Mouse (Mus musculus) ES-E14 (cell line): ENCODE results near the gene Map6. TPM values are rescaled to one million over a fixed set of nuclear protein-coding genes. Genes with fewer than 3 reads are reported as not detected.

Experiments
- DNase-seq: peaks from one replicate; pipeline ENCODE4 v3.0.0-alpha.2; 2013; ENCODE audit warnings: low read depth, low spot score
- H3K27ac ChIP-seq: 2 replicates; pipeline ENCODE4 v1.5.1; 2012; ENCODE audit warnings: low read depth, mild to moderate bottlenecking, low read length, moderate library complexity, mixed read lengths; ENCODE audit not compliant: poor library complexity, insufficient read depth, severe bottlenecking
- H3K36me3 ChIP-seq: 2 replicates; pipeline ENCODE4 v1.6.1; 2012; ENCODE audit warnings: mild to moderate bottlenecking, low read length, moderate library complexity, mixed read lengths; ENCODE audit not compliant: control insufficient read depth, poor library complexity, insufficient read depth, severe bottlenecking
- H3K4me1 ChIP-seq, 2 experiments: fragments of 150-350 bp in 1 of 2; sonication (generic) in 1 of 2; 2 replicates each; pipeline ENCODE4 v1.6.1; 2012; ENCODE audit warnings: low read length in 2 of 2, mild to moderate bottlenecking in 1 of 2, mixed read lengths in 1 of 2; ENCODE audit not compliant: control insufficient read depth in 2 of 2, insufficient read depth in 2 of 2, poor library complexity in 1 of 2
- H3K4me3 ChIP-seq, 2 experiments: fragments of 150-350 bp in 1 of 2; sonication (generic) in 1 of 2; 2 replicates each; pipeline ENCODE4 v1.5.1; 2012; ENCODE audit warnings: low read length in 2 of 2, low read depth in 1 of 2, mild to moderate bottlenecking in 1 of 2, mixed read lengths in 1 of 2; ENCODE audit not compliant: insufficient read depth in 1 of 2, poor library complexity in 1 of 2, severe bottlenecking in 1 of 2
- H3K9ac ChIP-seq: 2 replicates; pipeline ENCODE4 v1.6.1; 2012; ENCODE audit warnings: low read depth, mild to moderate bottlenecking, low read length, mixed read lengths; ENCODE audit not compliant: poor library complexity, insufficient read depth, severe bottlenecking
- H3K9me3 ChIP-seq: fragments of 150-350 bp; sonication (generic); 2 replicates; pipeline ENCODE4 v1.6.1; 2012; ENCODE audit warnings: low read depth, mild to moderate bottlenecking, low read length; ENCODE audit not compliant: control insufficient read depth, insufficient read depth
- CHD2 ChIP-seq: IDR thresholded peaks from 2 replicates; pipeline ENCODE4 v1.6.1; 2014; ENCODE audit warnings: mild to moderate bottlenecking, low read depth, low read length, inconsistent platforms
- HCFC1 ChIP-seq: IDR thresholded peaks from 2 replicates; pipeline ENCODE4 v1.6.1; 2012; ENCODE audit warnings: low read length, inconsistent platforms, borderline replicate concordance; ENCODE audit not compliant: insufficient read depth
- MAFK ChIP-seq: IDR thresholded peaks from 2 replicates; pipeline ENCODE4 v1.6.1; 2014; ENCODE audit warnings: mild to moderate bottlenecking, low read depth, low read length, inconsistent platforms; ENCODE audit not compliant: insufficient read depth
- ZC3H11A ChIP-seq: IDR thresholded peaks from 2 replicates; pipeline ENCODE4 v1.6.1; 2012; ENCODE audit warnings: low read depth, mild to moderate bottlenecking, inconsistent platforms, low read length, borderline replicate concordance
- ZNF384 ChIP-seq: IDR thresholded peaks from 2 replicates; pipeline ENCODE4 v1.6.1; 2012; ENCODE audit warnings: low read depth, low read length, inconsistent platforms
- in situ Hi-C, 2 experiments: fragments of 600-800 bp; cut with MboI; formaldehyde crosslinking; loops; one replicate each; pipeline ENCODE4 v1.15.1; 2025; ENCODE audit warnings: low sequenced_read_pairs in 2 of 2, inconsistent platforms in 1 of 2; ENCODE audit not compliant: unreplicated experiment in 2 of 2
- total RNA-seq: library from RNA; depleted of rRNA; stranded (reverse); fragments of 300-350 nt; gene quantifications from 2 replicates; pipeline ENCODE4 v1.2.3, GENCODE M21; 2012

Map6 gene
- total RNA-seq, 1 experiment = 13.5 TPM

GRCm38 (mm10) chr7:99290008-99290407 lies 22.8 kb downstream of the Map6 start:
- Histone ChIP-seq H3K4me3 (no peak overlapping the region), H3K4me1 (no peaks in the 10 kb centered on the region; a peak in 1 of 4 replicates), H3K36me3 (no peaks in the 10 kb centered on the region), H3K9me3 (no peaks in the 10 kb centered on the region), H3K27ac (no peak overlapping the region), H3K9ac (no peak overlapping the region)
- TF ChIP-seq MAFK = no peak
- TF ChIP-seq HCFC1 = no peak
- TF ChIP-seq ZNF384 = no peak
- TF ChIP-seq CHD2 = no peak
- TF ChIP-seq ZC3H11A = no peak
- in situ Hi-C loops = no loop called here
- no peak for DNase-seq

GRCm38 (mm10) chr7:99290925-99291324 lies 23.7 kb downstream of the Map6 start:
- in situ Hi-C loops = no loop called here
- Histone ChIP-seq H3K4me1 (no peaks in the 10 kb centered on the region; a peak in 1 of 4 replicates), H3K27ac (no peak overlapping the region), H3K36me3 (no peaks in the 10 kb centered on the region), H3K4me3 (no peak overlapping the region), H3K9me3 (no peaks in the 10 kb centered on the region), H3K9ac (no peak overlapping the region)
- TF ChIP-seq ZNF384 = no peak
- no peak for TF ChIP-seq MAFK
- TF ChIP-seq HCFC1 = no peak
- TF ChIP-seq CHD2 = no peak
- no peak for TF ChIP-seq ZC3H11A
- no peak for DNase-seq

GRCm38 (mm10) chr7:99294198-99294780 lies 27.0 kb downstream of the Map6 start:
- H3K4me3 ChIP-seq = no peak overlapping the region
- TF ChIP-seq MAFK (no peak), ZNF384 (no peak), CHD2 (no peak), HCFC1 (no peak), ZC3H11A (no peak)
- DNase-seq = peak; percentile 13
- H3K4me1 ChIP-seq = no peaks in the 10 kb centered on the region
- H3K27ac ChIP-seq = no peak overlapping the region
- H3K9me3 ChIP-seq = no peaks in the 10 kb centered on the region
- in situ Hi-C loops = no loop called here
- no peaks in the 10 kb centered on the region for H3K36me3 ChIP-seq
- no peak overlapping the region for H3K9ac ChIP-seq

GRCm38 (mm10) chr7:99295104-99295503 lies 27.9 kb downstream of the Map6 start:
- Histone ChIP-seq H3K27ac (no peak overlapping the region), H3K4me3 (no peak overlapping the region), H3K4me1 (no peaks in the 10 kb centered on the region), H3K9me3 (no peaks in the 10 kb centered on the region), H3K9ac (no peak overlapping the region), H3K36me3 (no peaks in the 10 kb centered on the region)
- TF ChIP-seq CHD2 (no peak), MAFK (no peak), ZNF384 (no peak), HCFC1 (no peak), ZC3H11A (no peak)
- DNase-seq = no peak
- in situ Hi-C loops = no loop called here

- Histone ChIP-seq H3K9ac (no peak overlapping the region), H3K4me3 (no peak overlapping the region), H3K27ac (no peak overlapping the region), H3K4me1 (peaks cover 0 to 4% of the 10 kb centered on the region in 2 experiments; a peak in 1 of 4 replicates), H3K36me3 (no peaks in the 10 kb centered on the region), H3K9me3 (no peaks in the 10 kb centered on the region)
- DNase-seq = no peak
- TF ChIP-seq ZNF384 (no peak), CHD2 (no peak), ZC3H11A (no peak), MAFK (no peak), HCFC1 (no peak)
- in situ Hi-C loops = no loop called here
These were observed 33.5 kb downstream of the Map6 start for GRCm38 (mm10) chr7:99300650-99301175.
